Mouse (Mus musculus) E14TG2a.4 (cell line): ENCODE data around the gene 1110051M20Rik.

Experiments used
- CTCF ChIP-seq: conservative IDR thresholded peaks from 2 replicates; pipeline ENCODE4 v1.5.1; 2014; ENCODE audit warnings: low read length
- POU5F1 ChIP-seq: IDR thresholded peaks from 2 replicates; pipeline ENCODE4 v1.6.1; 2014; ENCODE audit warnings: low read length, borderline replicate concordance

DNA sequence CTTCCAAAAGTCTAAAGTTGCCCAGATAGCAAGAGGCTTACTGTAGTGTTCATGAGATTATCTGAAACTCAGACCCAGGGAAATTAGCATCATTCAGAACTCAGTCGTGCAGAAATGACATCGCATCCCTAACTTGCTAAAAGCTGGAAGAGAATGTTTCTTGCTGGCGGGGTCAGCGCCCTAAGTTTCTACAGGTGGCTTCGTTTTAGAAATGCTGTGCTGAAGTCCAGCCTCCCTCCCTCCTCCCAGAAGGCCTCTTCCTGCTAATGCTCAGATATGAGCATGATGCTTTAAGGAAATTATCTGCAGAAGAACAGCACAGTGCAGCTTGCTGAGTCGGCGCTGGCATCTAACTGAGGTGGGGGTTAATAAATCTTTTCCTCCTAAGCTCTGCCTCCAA lies 67.5 kb downstream of the 1110051M20Rik start:
- TF ChIP-seq CTCF (no peak), POU5F1 (no peak)
